Mouse (Mus musculus): ENCODE measurements around the gene E030018B13Rik.

GRCm38 (mm10) chr7:63936986-63937235 lies 20.3 kb downstream of the E030018B13Rik start:
- TF ChIP-seq TAL1 (IDR thresholded peaks at IDR 0.05; ENCODE audit: low read length) (no peak), GATA1 (IDR thresholded peaks at IDR 0.05; ENCODE audit: low read length) (no peak)

Measured in erythroblast, embryonic 14.5 days (primary cell).